Mouse (Mus musculus) megakaryocyte, embryonic 14.5 days (primary cell): ENCODE data around the gene Dcun1d3. TPM values are rescaled to one million over a fixed set of nuclear protein-coding genes. Genes with fewer than 3 reads are reported as not detected.

Source experiments
- H3K27me3 ChIP-seq: replicated peaks from 2 replicates; pipeline ENCODE3; 2012; ENCODE audit warnings: inconsistent platforms
- H3K36me3 ChIP-seq: replicated peaks from 2 replicates; pipeline ENCODE3; 2012; ENCODE audit warnings: low read length, inconsistent platforms, mixed read lengths
- H3K4me1 ChIP-seq: 2 replicates; pipeline ENCODE4 v1.6.1; 2012; ENCODE audit warnings: inconsistent platforms
- H3K4me3 ChIP-seq: replicated peaks from 2 replicates; pipeline ENCODE3; 2012; ENCODE audit warnings: moderate library complexity, mild to moderate bottlenecking, inconsistent platforms
- H3K9me3 ChIP-seq: 2 replicates; pipeline ENCODE4 v1.6.1; 2012; ENCODE audit warnings: inconsistent platforms
- FLI1 ChIP-seq: IDR thresholded peaks from 2 replicates; pipeline ENCODE4 v1.6.1; 2012; ENCODE audit warnings: low read length, inconsistent platforms, mixed read lengths
- GATA1 ChIP-seq: IDR thresholded peaks from 3 replicates; pipeline ENCODE4 v1.6.1; 2012; ENCODE audit warnings: mixed read lengths, low read length, inconsistent platforms, borderline replicate concordance
- polyA plus RNA-seq: library from polyadenylated mRNA; stranded (reverse); fragments of >175 nt; gene quantifications from 2 replicates; pipeline ENCODE4 v1.2.3, GENCODE M21; 2012; ENCODE audit warnings: low replicate concordance; ENCODE audit not compliant: insufficient read depth

The Dcun1d3 gene
- polyA plus RNA-seq, 1 experiment: 3.1 TPM

GRCm38 (mm10) chr7:119859476-119859875 is 36.6 kb downstream of the Dcun1d3 start:
- H3K27me3 ChIP-seq: no peaks in the 10 kb centered on the region
- H3K4me1 ChIP-seq: peaks cover 38% of the 10 kb centered on the region
- H3K9me3 ChIP-seq: no peaks in the 10 kb centered on the region
- H3K4me3 ChIP-seq: no peak overlapping the region
- H3K36me3 ChIP-seq: peaks cover 58% of the 10 kb centered on the region
- TF ChIP-seq GATA1 (no peak), FLI1 (no peak)

- TF ChIP-seq GATA1: no peak
- no peak for TF ChIP-seq FLI1
These were observed 41.1 kb downstream of the Dcun1d3 start for GRCm38 (mm10) chr7:119855031-119855430.

GRCm38 (mm10) chr7:119854362-119854761 is 41.7 kb downstream of the Dcun1d3 start:
- Histone ChIP-seq H3K9me3 (no peaks in the 10 kb centered on the region), H3K36me3 (peaks cover 77% of the 10 kb centered on the region), H3K27me3 (no peaks in the 10 kb centered on the region), H3K4me3 (no peak overlapping the region), H3K4me1 (peaks cover 4% of the 10 kb centered on the region; the same call in 1 of the 2 replicates)
- no peak for TF ChIP-seq GATA1
- TF ChIP-seq FLI1: no peak

More at GRCm38 (mm10) chr7:119855031-119855430, 41.1 kb downstream of the Dcun1d3 start:
- Histone ChIP-seq H3K9me3 (no peaks in the 10 kb centered on the region), H3K36me3 (peaks cover 76% of the 10 kb centered on the region), H3K27me3 (no peaks in the 10 kb centered on the region), H3K4me1 (peaks cover 8% of the 10 kb centered on the region; the same call in 1 of the 2 replicates), H3K4me3 (no peak overlapping the region)

GRCm38 (mm10) chr7:119853186-119853585 is 42.9 kb downstream of the Dcun1d3 start:
- peaks cover 4% of the 10 kb centered on the region; the same call in 1 of the 2 replicates for H3K4me1 ChIP-seq
- H3K4me3 ChIP-seq: no peak overlapping the region
- no peak for TF ChIP-seq FLI1
- TF ChIP-seq GATA1: no peak
- no peaks in the 10 kb centered on the region for H3K27me3 ChIP-seq
- H3K36me3 ChIP-seq: peaks cover 74% of the 10 kb centered on the region
- H3K9me3 ChIP-seq: no peaks in the 10 kb centered on the region

- TF ChIP-seq GATA1 (no peak), FLI1 (no peak)
- Histone ChIP-seq H3K9me3 (no peaks in the 10 kb centered on the region), H3K36me3 (peaks cover 70% of the 10 kb centered on the region), H3K4me3 (no peak overlapping the region), H3K4me1 (peaks cover 4% of the 10 kb centered on the region; the same call in 1 of the 2 replicates), H3K27me3 (no peaks in the 10 kb centered on the region)
These were observed 43.6 kb downstream of the Dcun1d3 start for GRCm38 (mm10) chr7:119852494-119852893.

GRCm38 (mm10) chr7:119850737-119851136 is 45.4 kb downstream of the Dcun1d3 start:
- no peak for TF ChIP-seq FLI1
- TF ChIP-seq GATA1: no peak
- no peaks in the 10 kb centered on the region for H3K9me3 ChIP-seq
- H3K27me3 ChIP-seq: no peaks in the 10 kb centered on the region
- no peak overlapping the region for H3K4me3 ChIP-seq
- peaks cover 65% of the 10 kb centered on the region for H3K36me3 ChIP-seq
- H3K4me1 ChIP-seq: peaks cover 4% of the 10 kb centered on the region; the same call in 1 of the 2 replicates

- Histone ChIP-seq H3K36me3 (peaks cover 69% of the 10 kb centered on the region), H3K9me3 (no peaks in the 10 kb centered on the region), H3K27me3 (no peaks in the 10 kb centered on the region), H3K4me3 (no peak overlapping the region), H3K4me1 (peaks cover 4% of the 10 kb centered on the region; the same call in 1 of the 2 replicates)
- TF ChIP-seq FLI1: no peak
- no peak for TF ChIP-seq GATA1
These were observed 47.0 kb downstream of the Dcun1d3 start for GRCm38 (mm10) chr7:119849096-119849495.

GRCm38 (mm10) chr7:119847396-119847795 is 48.7 kb downstream of the Dcun1d3 start:
- no peaks in the 10 kb centered on the region for H3K9me3 ChIP-seq
- no peak overlapping the region for H3K4me3 ChIP-seq
- no peaks in the 10 kb centered on the region for H3K27me3 ChIP-seq
- H3K36me3 ChIP-seq: peaks cover 69% of the 10 kb centered on the region
- H3K4me1 ChIP-seq: peaks cover 1% of the 10 kb centered on the region; the same call in 1 of the 2 replicates
- TF ChIP-seq GATA1 (no peak), FLI1 (no peak)

GRCm38 (mm10) chr7:119845541-119845940 is 50.6 kb downstream of the Dcun1d3 start:
- no peaks in the 10 kb centered on the region for H3K9me3 ChIP-seq
- no peaks in the 10 kb centered on the region for H3K4me1 ChIP-seq
- no peak overlapping the region for H3K4me3 ChIP-seq
- peaks cover 66% of the 10 kb centered on the region for H3K36me3 ChIP-seq
- H3K27me3 ChIP-seq: no peaks in the 10 kb centered on the region
- TF ChIP-seq GATA1: no peak
- TF ChIP-seq FLI1: no peak

- peaks cover 52% of the 10 kb centered on the region for H3K36me3 ChIP-seq
- H3K9me3 ChIP-seq: no peaks in the 10 kb centered on the region
- H3K27me3 ChIP-seq: no peaks in the 10 kb centered on the region
- no peak for TF ChIP-seq FLI1
- no peak for TF ChIP-seq GATA1
- H3K4me3 ChIP-seq: no peak overlapping the region
- H3K4me1 ChIP-seq: no peaks in the 10 kb centered on the region
These were observed 54.2 kb downstream of the Dcun1d3 start for GRCm38 (mm10) chr7:119841820-119842449.
